Mouse (Mus musculus): Measurements from ENCODE around the gene Ten1. TPM values are rescaled to one million over a fixed set of nuclear protein-coding genes. Genes with fewer than 3 reads are reported as not detected.

The Ten1 gene
- 7.9 TPM for polyA plus RNA-seq (2015; fragmentation: Illumina TruSeq; extraction: RNeasy Lipid Tissue Mini Kit (QIAGEN cat#74804); ENCODE audit: insufficient read depth, low read depth, low replicate concordance)

DNA sequence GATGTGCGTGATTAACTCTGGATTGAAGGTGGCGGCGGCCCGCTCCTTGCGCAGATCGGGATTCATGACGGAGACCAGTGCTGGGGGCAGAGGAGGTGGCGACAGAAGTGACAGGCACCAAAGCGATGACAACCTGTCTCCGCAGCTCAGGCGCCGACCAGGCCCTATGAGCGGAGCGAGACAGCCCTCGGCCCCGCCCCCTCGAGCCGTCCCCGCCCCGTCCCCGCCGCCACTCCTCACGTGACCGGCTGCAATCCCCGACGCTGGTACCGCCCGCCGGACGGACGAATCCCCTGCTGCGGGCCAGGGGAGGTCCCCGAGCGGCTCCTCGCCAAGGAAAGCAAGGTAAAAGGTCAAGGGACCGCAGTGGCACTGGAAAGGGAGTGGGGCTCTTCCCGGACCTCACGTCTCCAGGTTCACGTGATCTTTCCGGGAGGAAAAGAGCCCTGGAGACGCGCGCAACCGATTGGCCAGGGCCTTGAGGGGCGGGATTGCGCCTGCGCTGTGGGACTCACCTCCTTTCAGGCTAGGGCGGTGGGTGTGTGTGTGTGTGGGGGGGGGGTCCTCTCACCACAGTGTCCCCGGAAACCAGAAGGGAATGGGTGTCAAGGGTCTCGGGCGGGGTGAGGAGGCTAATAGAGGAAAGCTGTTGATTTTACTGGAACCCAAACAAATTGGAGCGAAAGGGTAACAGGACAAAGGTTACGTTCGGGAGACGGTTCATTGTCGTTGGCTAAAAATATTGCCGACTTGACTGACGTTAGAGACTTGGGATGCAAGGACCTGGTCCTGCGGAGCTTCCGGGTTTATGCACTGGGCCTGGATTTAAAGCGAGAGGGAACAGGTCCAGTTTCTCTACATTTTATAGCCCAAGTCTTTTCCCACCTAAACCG, at the start of gene Ten1, which contains the start of gene Acox1:
TSS of gene Ten1 (plus strand) at position 217 of the 893 bp plus-strand sequence.
TSS of gene Acox1 (minus strand) at position 407 of the 893 bp plus-strand sequence.

DNA sequence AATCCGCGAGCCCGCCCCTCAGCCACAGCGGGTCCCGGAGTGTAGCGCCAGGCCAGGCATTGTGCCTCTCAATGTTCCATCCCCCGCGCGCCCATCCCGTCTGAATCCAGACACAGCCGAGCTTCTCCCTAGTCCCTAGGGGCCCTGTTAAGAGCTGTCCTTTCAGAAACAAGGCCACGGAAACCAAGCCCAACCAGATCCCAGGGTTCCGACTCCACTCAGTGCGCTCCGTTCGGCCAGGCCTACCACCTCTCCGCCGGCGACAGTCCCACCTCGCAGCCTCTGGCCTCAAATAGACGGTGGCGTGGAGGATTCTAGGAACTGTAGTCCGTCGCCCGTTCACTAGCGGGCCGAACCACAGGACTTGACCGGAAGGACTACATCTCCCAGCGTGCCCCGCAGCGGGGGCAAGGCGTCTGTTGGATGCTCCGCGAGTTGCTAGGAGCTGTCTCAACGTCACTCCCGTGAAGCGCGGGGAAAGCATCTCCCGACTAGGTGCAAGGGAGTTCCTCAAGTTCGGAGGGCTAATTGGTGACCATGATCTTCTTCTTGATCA, 30.7 kb upstream of the Ten1 start, which contains the start of gene Fbf1:
TSS of gene Fbf1 (minus strand) at position 283 of the 556 bp plus-strand sequence.

DNA sequence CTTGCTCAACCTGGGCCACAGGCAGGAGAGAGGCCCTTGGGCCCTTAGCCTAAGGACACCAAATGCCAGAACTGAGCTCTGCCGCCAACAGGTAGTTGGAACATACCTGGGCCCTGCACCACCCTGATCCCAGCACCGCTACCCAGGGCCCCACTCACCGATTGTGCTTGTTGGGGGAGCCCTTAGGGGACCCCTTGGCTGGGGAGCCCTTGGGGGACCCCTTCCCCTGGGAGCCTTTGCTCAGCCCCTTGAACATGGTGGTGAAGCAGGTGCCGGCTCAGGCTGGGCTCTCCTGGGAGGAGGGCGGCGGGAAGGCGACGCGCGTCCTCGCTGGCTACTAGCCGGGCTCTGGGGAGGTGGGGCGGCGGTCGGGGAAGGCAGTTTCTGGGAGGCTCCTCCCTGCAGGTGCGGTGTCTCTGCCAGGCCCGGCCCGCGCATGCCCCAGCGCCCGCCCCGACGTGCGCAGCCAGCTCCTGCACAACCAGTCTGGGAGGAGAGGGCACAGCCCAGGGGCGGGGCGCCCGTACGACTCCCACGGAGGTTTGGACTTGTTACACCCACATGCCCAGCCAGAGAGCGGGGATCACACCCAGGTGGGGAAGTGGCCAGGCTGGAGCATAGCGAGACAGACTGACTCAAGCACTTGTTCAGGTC, 39.2 kb downstream of the Ten1 start, which contains the start of gene Evpl:
TSS of gene Evpl (minus strand) at position 336 of the 654 bp plus-strand sequence.

Other genes starting within 250 kb of the Ten1 start
- gene Itgb4, start 224.1 kb upstream of the Ten1 start, polyA plus RNA-seq (2015; fragmentation: Illumina TruSeq; extraction: RNeasy Lipid Tissue Mini Kit (QIAGEN cat#74804); ENCODE audit: insufficient read depth, low read depth, low replicate concordance): 8.1 TPM
- 11.8 TPM for gene Galk1, start 186.1 kb upstream of the Ten1 start, polyA plus RNA-seq (2015; fragmentation: Illumina TruSeq; extraction: RNeasy Lipid Tissue Mini Kit (QIAGEN cat#74804); ENCODE audit: insufficient read depth, low read depth, low replicate concordance)
- 85.3 TPM for gene H3f3b, start 170.9 kb upstream of the Ten1 start, polyA plus RNA-seq (2015; fragmentation: Illumina TruSeq; extraction: RNeasy Lipid Tissue Mini Kit (QIAGEN cat#74804); ENCODE audit: insufficient read depth, low read depth, low replicate concordance)
- 5.1 TPM for gene Unk, start 168.5 kb upstream of the Ten1 start, polyA plus RNA-seq (2015; fragmentation: Illumina TruSeq; extraction: RNeasy Lipid Tissue Mini Kit (QIAGEN cat#74804); ENCODE audit: insufficient read depth, low read depth, low replicate concordance)
- 2.5 TPM for gene Unc13d, start 120.9 kb upstream of the Ten1 start, polyA plus RNA-seq (2015; fragmentation: Illumina TruSeq; extraction: RNeasy Lipid Tissue Mini Kit (QIAGEN cat#74804); ENCODE audit: insufficient read depth, low read depth, low replicate concordance)
- 26.2 TPM for gene Wbp2, start 111.9 kb upstream of the Ten1 start, polyA plus RNA-seq (2015; fragmentation: Illumina TruSeq; extraction: RNeasy Lipid Tissue Mini Kit (QIAGEN cat#74804); ENCODE audit: insufficient read depth, low read depth, low replicate concordance)
- gene Trim47, start 71.6 kb upstream of the Ten1 start, polyA plus RNA-seq (2015; fragmentation: Illumina TruSeq; extraction: RNeasy Lipid Tissue Mini Kit (QIAGEN cat#74804); ENCODE audit: insufficient read depth, low read depth, low replicate concordance): 14.4 TPM
- gene Trim65, start 67.7 kb upstream of the Ten1 start, polyA plus RNA-seq (2015; fragmentation: Illumina TruSeq; extraction: RNeasy Lipid Tissue Mini Kit (QIAGEN cat#74804); ENCODE audit: insufficient read depth, low read depth, low replicate concordance): 2.2 TPM
- gene Mrpl38, start 60.0 kb upstream of the Ten1 start, polyA plus RNA-seq (2015; fragmentation: Illumina TruSeq; extraction: RNeasy Lipid Tissue Mini Kit (QIAGEN cat#74804); ENCODE audit: insufficient read depth, low read depth, low replicate concordance): 14.6 TPM
- gene Fbf1, start 30.7 kb upstream of the Ten1 start, polyA plus RNA-seq (2015; fragmentation: Illumina TruSeq; extraction: RNeasy Lipid Tissue Mini Kit (QIAGEN cat#74804); ENCODE audit: insufficient read depth, low read depth, low replicate concordance): 8.8 TPM
- gene Acox1, start 190 bp downstream of the Ten1 start, polyA plus RNA-seq (2015; fragmentation: Illumina TruSeq; extraction: RNeasy Lipid Tissue Mini Kit (QIAGEN cat#74804); ENCODE audit: insufficient read depth, low read depth, low replicate concordance): 15.4 TPM
- gene Evpl, start 39.2 kb downstream of the Ten1 start, polyA plus RNA-seq (2015; fragmentation: Illumina TruSeq; extraction: RNeasy Lipid Tissue Mini Kit (QIAGEN cat#74804); ENCODE audit: insufficient read depth, low read depth, low replicate concordance): 1.1 TPM
- gene Srp68, start 75.4 kb downstream of the Ten1 start, polyA plus RNA-seq (2015; fragmentation: Illumina TruSeq; extraction: RNeasy Lipid Tissue Mini Kit (QIAGEN cat#74804); ENCODE audit: insufficient read depth, low read depth, low replicate concordance): 30.8 TPM
- gene Galr2, start 82.1 kb downstream of the Ten1 start, polyA plus RNA-seq (2015; fragmentation: Illumina TruSeq; extraction: RNeasy Lipid Tissue Mini Kit (QIAGEN cat#74804); ENCODE audit: insufficient read depth, low read depth, low replicate concordance): not detected
- 9.2 TPM for gene Exoc7, start 108.4 kb downstream of the Ten1 start, polyA plus RNA-seq (2015; fragmentation: Illumina TruSeq; extraction: RNeasy Lipid Tissue Mini Kit (QIAGEN cat#74804); ENCODE audit: insufficient read depth, low read depth, low replicate concordance)
- 1.4 TPM for gene Foxj1, start 136.5 kb downstream of the Ten1 start, polyA plus RNA-seq (2015; fragmentation: Illumina TruSeq; extraction: RNeasy Lipid Tissue Mini Kit (QIAGEN cat#74804); ENCODE audit: insufficient read depth, low read depth, low replicate concordance)
- gene Rnf157, start 214.2 kb downstream of the Ten1 start, polyA plus RNA-seq (2015; fragmentation: Illumina TruSeq; extraction: RNeasy Lipid Tissue Mini Kit (QIAGEN cat#74804); ENCODE audit: insufficient read depth, low read depth, low replicate concordance): 1.6 TPM
- gene Ubald2, start 235.2 kb downstream of the Ten1 start, polyA plus RNA-seq (2015; fragmentation: Illumina TruSeq; extraction: RNeasy Lipid Tissue Mini Kit (QIAGEN cat#74804); ENCODE audit: insufficient read depth, low read depth, low replicate concordance): 10.8 TPM